Mouse (Mus musculus) hindbrain, embryonic 11.5 days (tissue): ENCODE data around the gene Hsd17b7. TPM values are rescaled to one million over a fixed set of nuclear protein-coding genes. Genes with fewer than 3 reads are reported as not detected.
"Not testable (repeated sequence)": the region's sequence is repeated elsewhere in the genome, so short reads cannot be mapped to it uniquely, and the experiment has no call there.

Source experiments
- ATAC-seq: fragments of 200-750 bp; cut with Nextera tagmentation; 2 replicates; pipeline ENCODE4 v1.8.0; 2017; ENCODE audit warnings: mild to moderate bottlenecking, moderate TSS enrichment, moderate library complexity; ENCODE audit not compliant: low FRiP score
- DNase-seq: peaks from one replicate; pipeline ENCODE4 v3.0.0-alpha.2; 2015; ENCODE audit warnings: low spot score
- H3K27ac ChIP-seq: fragments of 300-500 bp; sonication (generic); 2 replicates; pipeline ENCODE4 v1.5.1; 2014; ENCODE audit warnings: mild to moderate bottlenecking, low read depth, low read length
- H3K27me3 ChIP-seq: fragments of 300-500 bp; sonication (generic); 2 replicates; pipeline ENCODE4 v1.6.1; 2014; ENCODE audit warnings: mild to moderate bottlenecking, low read length, moderate library complexity, mixed read lengths; ENCODE audit not compliant: control insufficient read depth, insufficient read depth
- H3K36me3 ChIP-seq: fragments of 300-500 bp; sonication (generic); 2 replicates; pipeline ENCODE4 v1.6.1; 2014; ENCODE audit warnings: mild to moderate bottlenecking, low read length, moderate library complexity, mixed read lengths; ENCODE audit not compliant: control insufficient read depth, insufficient read depth
- H3K4me1 ChIP-seq: fragments of 300-500 bp; sonication (generic); replicated peaks from 2 replicates; pipeline ENCODE4 v1.6.1; 2014; ENCODE audit warnings: low read length, mixed read lengths; ENCODE audit not compliant: control insufficient read depth, insufficient read depth
- H3K4me2 ChIP-seq: fragments of 300-500 bp; sonication (generic); replicated peaks from 2 replicates; pipeline ENCODE4 v1.6.1; 2014; ENCODE audit warnings: mild to moderate bottlenecking, low read depth, low read length
- H3K4me3 ChIP-seq: fragments of 300-500 bp; sonication (generic); 2 replicates; pipeline ENCODE4 v1.5.1; 2014; ENCODE audit warnings: low read depth, low read length
- H3K9ac ChIP-seq: fragments of 300-500 bp; sonication (generic); 2 replicates; pipeline ENCODE4 v1.6.1; 2014; ENCODE audit warnings: low read depth, low read length
- H3K9me3 ChIP-seq: fragments of 300-500 bp; sonication (generic); 2 replicates; pipeline ENCODE4 v1.6.1; 2016; ENCODE audit warnings: low read length; ENCODE audit not compliant: control insufficient read depth
- WGBS: fragments of 180-500 bp; shearing (Covaris S2); extraction: QIAGEN DNeasy Blood & Tissue Kit; methylation state at CpG from one replicate; pipeline ENCODE4 v1.1.7; 2014; 5-methylcytosine and 5-hydroxymethylcytosine counted together
- polyA plus RNA-seq: library from polyadenylated mRNA; unstranded; fragments of >200 nt; fragmentation: Nextera tagmentation; extraction: Ambion mirVana; gene quantifications from 2 replicates; pipeline ENCODE4 v1.2.1, GENCODE M21; 2014

Gene Hsd17b7
- polyA plus RNA-seq = 26.3 and 27.6 TPM in 2 replicates

DNA sequence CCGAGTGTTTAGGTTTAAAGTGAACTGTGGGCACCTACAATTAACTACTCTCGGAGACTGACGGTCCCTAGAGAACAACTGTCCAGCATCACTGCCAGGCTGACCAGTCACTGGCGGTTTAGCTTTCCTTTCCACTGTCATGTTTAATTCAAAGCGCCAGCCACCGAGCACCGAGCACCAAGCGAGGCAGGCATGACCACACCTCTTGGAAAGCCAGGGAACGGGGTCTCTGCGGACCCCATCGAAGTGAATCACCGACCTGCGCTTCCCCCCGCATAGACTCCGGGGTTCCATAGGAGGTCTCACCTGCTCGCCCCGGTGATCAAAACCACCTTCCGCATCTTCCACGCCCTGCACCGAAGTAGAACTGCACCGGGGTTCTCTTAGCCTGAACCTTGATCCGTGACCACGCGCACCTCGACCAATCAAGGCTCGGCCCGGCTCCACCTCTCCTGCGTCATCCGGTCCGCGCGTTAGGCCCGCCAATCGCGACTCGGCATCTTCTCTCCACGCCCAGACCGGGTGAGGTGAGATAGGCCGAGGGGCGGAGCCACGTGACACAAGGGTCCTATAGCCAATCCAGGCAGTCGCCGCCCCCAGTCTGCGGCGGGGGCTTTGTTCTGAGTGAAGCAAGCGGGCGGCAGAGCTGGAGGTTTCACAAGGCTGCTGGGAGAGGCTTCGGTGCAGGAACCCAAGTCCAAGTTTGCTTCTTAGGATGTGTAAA lies at the start of gene Hsd17b7:
Gene Hsd17b7 (minus strand): TSS at position 450 of the 724 bp plus-strand sequence.
- H3K4me3 ChIP-seq = peak within 1 kb of the TSS; percentile 64
- H3K27ac ChIP-seq = peak within 1 kb of the TSS; percentile 43
- H3K27me3 ChIP-seq = no peaks in the 10 kb centered on the region
- H3K9me3 ChIP-seq = no peaks in the 10 kb centered on the region
- DNase-seq = peak; percentile 99
- peak; percentile 100 for ATAC-seq
- no peaks in the 10 kb centered on the region for H3K36me3 ChIP-seq
- 0 out of 2 replicates have a peak, but pooled peaks cover 3% of the 10 kb centered on the region for H3K4me1 ChIP-seq
- WGBS = 1% methylated on average over 48 of the region's 48 CpGs
- H3K9ac ChIP-seq = peak within 1 kb of the TSS; percentile 62
- peak within 1 kb of the TSS; percentile 80 for H3K4me2 ChIP-seq

DNA sequence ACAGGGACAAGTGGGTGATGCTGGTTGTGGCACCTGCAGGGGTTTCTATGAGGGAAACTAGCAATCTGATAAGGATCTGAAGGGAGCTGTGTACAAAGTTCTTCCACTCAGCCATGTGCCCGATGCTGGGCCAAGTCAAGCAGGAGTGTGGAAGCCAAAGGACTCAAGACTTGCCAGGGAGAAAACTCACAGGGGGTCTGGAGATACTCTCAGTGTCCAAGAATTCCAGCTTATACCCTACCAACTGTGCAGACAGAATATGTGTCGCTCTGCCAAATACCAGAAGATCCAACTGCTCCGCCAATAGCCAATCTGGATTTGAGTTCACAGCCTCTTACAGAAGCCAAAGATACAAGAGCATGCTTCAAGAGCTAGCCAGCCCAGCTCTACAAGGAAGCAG lies 45.7 kb upstream of the Hsd17b7 start:
- ATAC-seq (no peak), DNase-seq (no peak)
- Histone ChIP-seq H3K9ac (no peak overlapping the region), H3K4me2 (no peak overlapping the region), H3K36me3 (no peaks in the 10 kb centered on the region), H3K9me3 (no peaks in the 10 kb centered on the region), H3K27ac (no peak overlapping the region), H3K4me1 (no peaks in the 10 kb centered on the region), H3K4me3 (no peak overlapping the region), H3K27me3 (no peaks in the 10 kb centered on the region)
- 90% methylated on average over 3 of the region's 3 CpGs for WGBS

DNA sequence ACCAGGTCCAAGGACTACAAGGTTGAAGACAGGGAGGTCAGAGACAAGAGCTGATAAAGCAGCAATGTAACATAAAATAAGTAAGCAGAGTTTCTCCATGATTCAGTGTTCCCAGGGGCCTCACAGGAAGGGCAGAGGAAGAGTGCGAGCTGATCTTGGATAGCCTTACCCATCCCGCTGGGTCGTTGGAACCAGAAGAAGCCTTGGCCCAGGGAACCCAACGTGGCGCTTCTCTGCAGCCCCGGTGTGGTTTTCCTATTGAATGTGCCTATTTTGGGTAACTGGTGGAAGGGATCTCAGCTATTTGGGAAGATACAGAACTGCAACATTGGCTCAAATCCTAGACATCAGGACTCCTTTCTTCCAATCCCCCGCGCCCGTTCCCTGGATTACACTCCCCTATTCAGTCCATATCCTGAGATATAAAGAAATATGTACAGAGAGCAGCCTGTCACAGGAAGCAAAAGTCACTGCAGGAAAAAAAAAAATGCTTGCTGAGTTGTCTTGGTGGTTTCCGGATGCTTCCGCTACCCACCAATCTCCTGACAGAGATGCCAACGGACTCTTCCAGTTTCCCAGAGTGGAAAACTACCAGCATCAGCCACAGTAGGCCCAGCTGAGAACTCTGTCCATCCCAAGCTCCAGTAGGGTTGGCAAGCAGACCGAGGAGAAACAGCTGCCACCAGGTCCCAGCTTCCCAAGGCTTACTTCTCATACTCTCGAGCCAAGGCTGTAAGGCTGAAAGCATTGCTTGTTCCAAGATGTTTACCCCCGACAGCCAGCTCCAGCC lies 41.9 kb upstream of the Hsd17b7 start:
- H3K4me2 ChIP-seq = no peak overlapping the region
- H3K27me3 ChIP-seq = no peaks in the 10 kb centered on the region
- H3K9ac ChIP-seq = no peak overlapping the region
- no peaks in the 10 kb centered on the region for H3K36me3 ChIP-seq
- no peaks in the 10 kb centered on the region for H3K9me3 ChIP-seq
- 94% methylated on average over 15 of the region's 15 CpGs for WGBS
- ATAC-seq (no peak), DNase-seq (no peak)
- H3K27ac ChIP-seq = no peak overlapping the region
- no peaks in the 10 kb centered on the region for H3K4me1 ChIP-seq
- H3K4me3 ChIP-seq = no peak overlapping the region

- no peak overlapping the region for H3K27ac ChIP-seq
- no peak overlapping the region for H3K9ac ChIP-seq
- no peaks in the 10 kb centered on the region for H3K27me3 ChIP-seq
- no peak for DNase-seq
- no peaks in the 10 kb centered on the region for H3K36me3 ChIP-seq
- WGBS = 85% methylated on average over 1 of the region's 1 CpGs
- no peaks in the 10 kb centered on the region for H3K4me1 ChIP-seq
- H3K9me3 ChIP-seq = no peaks in the 10 kb centered on the region
- ATAC-seq = no peak
- H3K4me2 ChIP-seq = no peak overlapping the region
- H3K4me3 ChIP-seq = no peak overlapping the region
These were observed 40.3 kb upstream of the Hsd17b7 start for GRCm38 (mm10) chr1:170009296-170009695.

DNA sequence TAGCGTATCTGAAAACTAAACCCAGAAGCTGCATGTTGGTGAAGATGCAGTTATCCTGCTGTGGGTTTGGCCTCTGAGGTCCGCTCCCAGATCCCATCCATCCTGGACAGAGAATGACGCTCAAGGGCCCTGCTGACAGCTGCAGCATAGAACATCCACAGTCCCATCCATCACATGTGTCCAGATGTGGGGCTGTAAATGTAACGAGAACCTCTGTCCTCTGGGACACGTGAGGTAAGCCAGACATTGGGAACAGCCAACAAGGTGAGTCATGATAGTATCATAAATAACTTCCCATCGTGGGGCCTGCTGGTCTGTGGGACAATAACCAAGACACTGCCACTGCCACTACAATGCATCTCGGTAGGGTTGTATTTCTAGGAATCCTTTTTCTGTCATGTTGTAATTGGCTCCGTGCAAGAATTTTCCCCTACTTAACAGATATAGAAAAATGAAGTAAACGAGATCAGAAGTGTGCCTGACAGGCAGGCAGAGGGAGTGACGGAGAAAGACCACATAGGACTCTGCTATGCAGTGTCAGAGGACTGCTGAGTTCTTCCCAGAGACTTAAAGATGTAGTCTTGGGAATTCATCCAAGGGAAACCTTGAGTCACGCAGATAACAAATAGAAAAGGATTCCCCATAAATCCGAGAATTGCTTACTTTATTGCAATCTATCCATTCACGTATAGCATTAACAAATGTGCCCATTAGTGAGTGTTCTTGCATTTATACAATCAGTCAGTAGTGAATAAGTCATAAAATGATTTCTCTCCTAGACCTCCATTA lies 39.6 kb upstream of the Hsd17b7 start:
- Histone ChIP-seq H3K4me2 (no peak overlapping the region), H3K4me1 (no peaks in the 10 kb centered on the region), H3K9me3 (no peaks in the 10 kb centered on the region), H3K9ac (no peak overlapping the region), H3K36me3 (no peaks in the 10 kb centered on the region), H3K27ac (no peak overlapping the region), H3K4me3 (no peak overlapping the region), H3K27me3 (no peaks in the 10 kb centered on the region)
- WGBS = 88% methylated on average over 13 of the region's 13 CpGs
- ATAC-seq = no peak
- no peak for DNase-seq

GRCm38 (mm10) chr1:170006516-170006915 lies 37.5 kb upstream of the Hsd17b7 start:
- H3K9me3 ChIP-seq = no peaks in the 10 kb centered on the region
- DNase-seq (no peak), ATAC-seq (no peak)
- 78% methylated on average over 5 of the region's 5 CpGs for WGBS
- H3K4me2 ChIP-seq = no peak overlapping the region
- no peak overlapping the region for H3K4me3 ChIP-seq
- no peak overlapping the region for H3K27ac ChIP-seq
- no peaks in the 10 kb centered on the region for H3K36me3 ChIP-seq
- H3K9ac ChIP-seq = no peak overlapping the region
- H3K27me3 ChIP-seq = no peaks in the 10 kb centered on the region
- H3K4me1 ChIP-seq = no peaks in the 10 kb centered on the region

DNA sequence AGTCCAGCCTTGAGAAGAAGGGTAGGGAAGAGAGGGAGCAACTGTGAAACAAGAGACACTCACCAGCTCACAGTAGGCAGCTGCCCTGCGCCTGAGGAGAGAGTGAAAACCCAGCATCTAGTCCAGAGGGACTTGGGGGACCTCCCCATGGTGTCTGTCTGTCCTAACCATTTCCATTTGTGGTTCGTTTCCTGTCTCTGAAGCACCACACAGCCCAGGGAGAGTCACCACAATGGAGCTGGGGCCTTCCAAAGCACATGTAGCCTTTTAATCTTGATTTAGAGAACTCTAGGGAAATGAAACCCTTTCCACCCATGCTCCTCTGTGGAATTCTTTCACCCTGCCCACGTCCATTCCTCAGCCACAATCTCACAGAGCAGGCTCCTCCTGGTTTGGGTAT lies 36.3 kb upstream of the Hsd17b7 start:
- DNase-seq (no peak), ATAC-seq (no peak)
- no peaks in the 10 kb centered on the region for H3K4me1 ChIP-seq
- H3K9me3 ChIP-seq = no peaks in the 10 kb centered on the region
- H3K4me3 ChIP-seq = no peak overlapping the region
- no peak overlapping the region for H3K4me2 ChIP-seq
- WGBS = 77% methylated on average over 3 of the region's 3 CpGs
- no peaks in the 10 kb centered on the region for H3K36me3 ChIP-seq
- H3K27ac ChIP-seq = no peak overlapping the region
- no peaks in the 10 kb centered on the region for H3K27me3 ChIP-seq
- H3K9ac ChIP-seq = no peak overlapping the region

GRCm38 (mm10) chr1:169993901-169994300 lies 24.9 kb upstream of the Hsd17b7 start:
- H3K27ac ChIP-seq, H3K9me3 ChIP-seq, DNase-seq, H3K9ac ChIP-seq, H3K36me3 ChIP-seq, H3K4me2 ChIP-seq, H3K27me3 ChIP-seq, H3K4me3 ChIP-seq, H3K4me1 ChIP-seq, ATAC-seq: not testable (repeated sequence)
- WGBS = 93% methylated on average over 6 of the region's 6 CpGs
